Mouse (Mus musculus): ENCODE measurements around the gene Map3k5.

- TF ChIP-seq POLR2A (IDR thresholded peaks at IDR 0.05; ENCODE audit: insufficient read depth, low read depth, low read length) = no peak
- no peak for TF ChIP-seq CTCF (IDR thresholded peaks at IDR 0.05; ENCODE audit: insufficient read depth, low read depth, low read length)
Measured at GRCm38 (mm10) chr10:19910516-19910915, 23.8 kb upstream of the Map3k5 start.

Data from olfactory bulb, adult 2 months (tissue).